In the genomic region with DNA sequence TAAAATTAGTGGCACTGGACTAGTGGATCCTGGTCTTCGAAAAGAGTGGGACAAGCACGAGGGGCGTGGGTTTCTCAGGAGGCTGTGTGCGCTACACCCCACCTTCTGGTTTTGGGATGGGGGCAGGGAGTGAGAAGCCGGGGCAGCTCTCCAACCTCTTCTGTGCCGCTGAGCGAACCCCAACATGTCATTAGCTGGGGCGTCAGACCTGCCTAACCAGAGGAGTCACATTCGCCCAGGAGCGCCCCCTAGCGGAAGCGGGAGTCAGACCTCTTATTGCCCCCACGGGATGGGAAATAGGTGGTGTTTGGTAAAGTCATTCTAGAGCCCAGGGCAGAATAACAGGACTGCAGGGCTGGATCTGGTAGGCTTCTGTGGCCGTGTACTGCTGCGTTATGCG, we compare ENCODE assay signal across 8 mouse cellular contexts. TPM values are rescaled to one million over a fixed set of nuclear protein-coding genes. Genes with fewer than 3 reads are reported as not detected.
DNase-seq lines count a peak whose midpoint lies in the region; ATAC-seq and TF ChIP-seq lines count a peak whose summit lies in the region.

No protein-coding gene starts in this region.

- TF ChIP-seq POLR2A in heart, adult 2 months (IDR thresholded peaks at IDR 0.05; ENCODE audit: insufficient read depth, low read depth, low read length), result no peak

- intact Hi-C loops in heart, adult 2 months (cut with DNase I), result loop anchor here (2.0 to 5.0 kb wide), 3 partner anchors 17 to 134 kb away; partner anchors contain the start of genes Ercc1 and Opa3

- H3K4me3 ChIP-seq in heart, adult 2 months, result peak overlapping the region; percentile 77
- peak overlapping the region; percentile 73 for H3K4me3 ChIP-seq in midbrain, embryonic 16.5 days (ENCODE audit: low read depth, low read length)
- peak overlapping the region; percentile 73 for H3K4me3 ChIP-seq in stomach, embryonic 16.5 days (replicated peaks; ENCODE audit: low read length)

- peak overlapping the region; percentile 85 for H3K9ac ChIP-seq in heart, adult 2 months (ENCODE audit: low read depth, low read length)
- H3K9ac ChIP-seq in midbrain, embryonic 16.5 days (ENCODE audit: low read depth, low read length), result no peak overlapping the region
- H3K9ac ChIP-seq in stomach, embryonic 16.5 days (ENCODE audit: low read length), result peak overlapping the region; percentile 81

- no peaks in the 10 kb centered on the region for H3K79me2 ChIP-seq in heart, adult 2 months (replicated peaks; ENCODE audit: control insufficient read depth, insufficient read depth, low read length)

- DNase-seq in 3T3-L1 (ENCODE audit: low read depth, low spot score) (peak; percentile 79), liver (peak; percentile 89)
- DNase-seq in adrenal gland, adult (ENCODE audit: inconsistent age in 2 of 2, low spot score in 1 of 2), result peak; percentile 81 to 92
- peak; percentile 78 for DNase-seq in embryo, embryonic 11 days
- peak; percentile 84 to 89 for DNase-seq in heart, adult 2 months
- DNase-seq in kidney, adult 18-20 months, result peak; percentile 80

- peak overlapping the region; percentile 98 for H3K4me2 ChIP-seq in midbrain, embryonic 16.5 days (ENCODE audit: low read length)
- peak overlapping the region; percentile 87 for H3K4me2 ChIP-seq in stomach, embryonic 16.5 days (ENCODE audit: low read depth, low read length)

- peak; percentile 96; the same call in 1 of the 2 replicates for TF ChIP-seq CTCF in heart, adult 2 months (IDR thresholded peaks at IDR 0.05)

- no peak for ATAC-seq in midbrain, embryonic 16.5 days
- ATAC-seq in stomach, embryonic 16.5 days (ENCODE audit: insufficient read depth, low FRiP score), result peak; percentile 12; the same call in 1 of the 2 replicates

- peak overlapping the region; percentile 93 for H3K27ac ChIP-seq in heart, adult 2 months
- H3K27ac ChIP-seq in midbrain, embryonic 16.5 days (ENCODE audit: low read length), result no peak overlapping the region
- peak overlapping the region; percentile 82 for H3K27ac ChIP-seq in stomach, embryonic 16.5 days (ENCODE audit: low read length)

- TF ChIP-seq EP300 in heart, adult 2 months (IDR thresholded peaks at IDR 0.05; ENCODE audit: insufficient read depth, low read depth, low read length), result no peak

- H3K4me1 ChIP-seq in heart, adult 2 months (ENCODE audit: control insufficient read depth, insufficient read depth, low read length), result peaks cover 12% of the 10 kb centered on the region
- H3K4me1 ChIP-seq in midbrain, embryonic 16.5 days (ENCODE audit: control insufficient read depth, insufficient read depth, low read length), result peaks cover 12% of the 10 kb centered on the region
- H3K4me1 ChIP-seq in stomach, embryonic 16.5 days (ENCODE audit: control insufficient read depth, insufficient read depth, low read length), result peaks cover 36% of the 10 kb centered on the region

- no peaks in the 10 kb centered on the region for H3K9me3 ChIP-seq in midbrain, embryonic 16.5 days (replicated peaks; ENCODE audit: control insufficient read depth, low read length, poor library complexity, severe bottlenecking)
- H3K9me3 ChIP-seq in stomach, embryonic 16.5 days (replicated peaks; ENCODE audit: control insufficient read depth, low read length), result no peaks in the 10 kb centered on the region

- 5% methylated on average over 16 of the region's 16 CpGs for WGBS in heart, adult 2 months
- WGBS in midbrain, embryonic 16.5 days, result 14% methylated on average over 16 of the region's 16 CpGs
- WGBS in stomach, embryonic 16.5 days, result 11% methylated on average over 16 of the region's 16 CpGs

- no peaks in the 10 kb centered on the region for H3K27me3 ChIP-seq in heart, adult 2 months (ENCODE audit: control insufficient read depth, insufficient read depth, low read length)
- H3K27me3 ChIP-seq in midbrain, embryonic 16.5 days (ENCODE audit: control insufficient read depth, insufficient read depth, low read depth, low read length), result no peaks in the 10 kb centered on the region
- H3K27me3 ChIP-seq in stomach, embryonic 16.5 days (ENCODE audit: control insufficient read depth, insufficient read depth, low read length), result no peaks in the 10 kb centered on the region

- H3K36me3 ChIP-seq in heart, adult 2 months (ENCODE audit: control insufficient read depth, insufficient read depth, low read length), result no peaks in the 10 kb centered on the region; the same call in 1 of the 2 replicates
- H3K36me3 ChIP-seq in midbrain, embryonic 16.5 days (ENCODE audit: control insufficient read depth, insufficient read depth, low read length), result 0 out of 2 replicates have a peak, but pooled peaks cover 2% of the 10 kb centered on the region
- H3K36me3 ChIP-seq in stomach, embryonic 16.5 days (ENCODE audit: control insufficient read depth, insufficient read depth, low read length), result no peaks in the 10 kb centered on the region

RNA-seq across cellular contexts. Expression of gene Ppp1r13l, which starts 2.2 kb away (rescaled TPM):
- total RNA-seq in heart, adult 2 months (2021), result 10 to 100 TPM; 43.9 to 45.1 TPM
- 23.5 and 30.1 TPM in 2 replicates for polyA plus RNA-seq in heart, adult 2 months (2012; rRNA removed)
- 2.0 and 2.8 TPM in 2 replicates for polyA plus RNA-seq in midbrain, embryonic 16.5 days (2015; fragmentation: Nextera tagmentation; extraction: Ambion mirVana)
- polyA plus RNA-seq in stomach, embryonic 16.5 days (2015; fragmentation: Nextera tagmentation; extraction: Ambion mirVana), result 7.8 and 9.6 TPM in 2 replicates

RNA-seq across cellular contexts. Expression of gene Cd3eap, which starts 2.4 kb away (rescaled TPM):
- 1 to 10 TPM; 9.3 to 9.7 TPM for total RNA-seq in heart, adult 2 months (2021)
- polyA plus RNA-seq in heart, adult 2 months (2012; rRNA removed), result 4.4 and 4.7 TPM in 2 replicates
- polyA plus RNA-seq in midbrain, embryonic 16.5 days (2015; fragmentation: Nextera tagmentation; extraction: Ambion mirVana), result 24.1 and 24.6 TPM in 2 replicates
- polyA plus RNA-seq in stomach, embryonic 16.5 days (2015; fragmentation: Nextera tagmentation; extraction: Ambion mirVana), result 22.9 and 23.0 TPM in 2 replicates

RNA-seq across cellular contexts. Expression of gene Ercc1, which starts 17.1 kb away (rescaled TPM):
- total RNA-seq in heart, adult 2 months (2021), result 10 to 100 TPM; 46.8 to 48.6 TPM
- 47.1 and 49.1 TPM in 2 replicates for polyA plus RNA-seq in heart, adult 2 months (2012; rRNA removed)
- polyA plus RNA-seq in midbrain, embryonic 16.5 days (2015; fragmentation: Nextera tagmentation; extraction: Ambion mirVana), result 80.1 and 82.4 TPM in 2 replicates
- 61.4 and 66.5 TPM in 2 replicates for polyA plus RNA-seq in stomach, embryonic 16.5 days (2015; fragmentation: Nextera tagmentation; extraction: Ambion mirVana)

RNA-seq across cellular contexts. Expression of gene Ercc2, which starts 20.1 kb away (rescaled TPM):
- total RNA-seq in heart, adult 2 months (2021), result 10 to 100 TPM; 10.9 to 11.6 TPM
- 22.6 and 24.8 TPM in 2 replicates for polyA plus RNA-seq in heart, adult 2 months (2012; rRNA removed)
- polyA plus RNA-seq in midbrain, embryonic 16.5 days (2015; fragmentation: Nextera tagmentation; extraction: Ambion mirVana), result 28.0 and 29.5 TPM in 2 replicates
- polyA plus RNA-seq in stomach, embryonic 16.5 days (2015; fragmentation: Nextera tagmentation; extraction: Ambion mirVana), result 11.7 and 11.8 TPM in 2 replicates

RNA-seq across cellular contexts. Expression of gene Klc3, which starts 42.2 kb away (rescaled TPM):
- total RNA-seq in heart, adult 2 months (2021), result under 1 TPM; 0.21 to 0.25 TPM
- 0.29 and 0.59 TPM in 2 replicates for polyA plus RNA-seq in heart, adult 2 months (2012; rRNA removed)
- 1.4 and 1.7 TPM in 2 replicates for polyA plus RNA-seq in midbrain, embryonic 16.5 days (2015; fragmentation: Nextera tagmentation; extraction: Ambion mirVana)
- 13.3 and 15.8 TPM in 2 replicates for polyA plus RNA-seq in stomach, embryonic 16.5 days (2015; fragmentation: Nextera tagmentation; extraction: Ambion mirVana)
